Mouse (Mus musculus) megakaryocyte, embryonic 14.5 days (primary cell): ENCODE measurements around the gene Chn1. TPM values are rescaled to one million over a fixed set of nuclear protein-coding genes. Genes with fewer than 3 reads are reported as not detected.

Experiments
- H3K27me3 ChIP-seq: replicated peaks from 2 replicates; pipeline ENCODE3; 2012; ENCODE audit warnings: inconsistent platforms
- H3K36me3 ChIP-seq: replicated peaks from 2 replicates; pipeline ENCODE3; 2012; ENCODE audit warnings: low read length, inconsistent platforms, mixed read lengths
- H3K4me1 ChIP-seq: 2 replicates; pipeline ENCODE4 v1.6.1; 2012; ENCODE audit warnings: inconsistent platforms
- H3K4me3 ChIP-seq: replicated peaks from 2 replicates; pipeline ENCODE3; 2012; ENCODE audit warnings: moderate library complexity, mild to moderate bottlenecking, inconsistent platforms
- H3K9me3 ChIP-seq: 2 replicates; pipeline ENCODE4 v1.6.1; 2012; ENCODE audit warnings: inconsistent platforms
- FLI1 ChIP-seq: IDR thresholded peaks from 2 replicates; pipeline ENCODE4 v1.6.1; 2012; ENCODE audit warnings: low read length, inconsistent platforms, mixed read lengths
- GATA1 ChIP-seq: IDR thresholded peaks from 3 replicates; pipeline ENCODE4 v1.6.1; 2012; ENCODE audit warnings: mixed read lengths, low read length, inconsistent platforms, borderline replicate concordance
- polyA plus RNA-seq: library from polyadenylated mRNA; stranded (reverse); fragments of >175 nt; gene quantifications from 2 replicates; pipeline ENCODE4 v1.2.3, GENCODE M21; 2012; ENCODE audit warnings: low replicate concordance; ENCODE audit not compliant: insufficient read depth

The Chn1 gene
- polyA plus RNA-seq, 1 experiment, result 1.1 TPM

GRCm38 (mm10) chr2:73690783-73691604 is 84.2 kb downstream of the Chn1 start:
- no peaks in the 10 kb centered on the region for H3K4me1 ChIP-seq
- peaks cover 2% of the 10 kb centered on the region for H3K27me3 ChIP-seq
- TF ChIP-seq GATA1 (no peak), FLI1 (no peak)
- peaks cover 9% of the 10 kb centered on the region for H3K9me3 ChIP-seq
- H3K36me3 ChIP-seq, result no peaks in the 10 kb centered on the region
- no peak overlapping the region for H3K4me3 ChIP-seq

GRCm38 (mm10) chr2:73682500-73682899 is 92.6 kb downstream of the Chn1 start:
- H3K36me3 ChIP-seq, result no peaks in the 10 kb centered on the region
- TF ChIP-seq GATA1, result no peak
- no peak for TF ChIP-seq FLI1
- peaks cover 9% of the 10 kb centered on the region for H3K9me3 ChIP-seq
- no peak overlapping the region for H3K4me3 ChIP-seq
- peaks cover 2% of the 10 kb centered on the region for H3K27me3 ChIP-seq
- peaks cover 15% of the 10 kb centered on the region for H3K4me1 ChIP-seq

GRCm38 (mm10) chr2:73680425-73681027 is 94.6 kb downstream of the Chn1 start:
- TF ChIP-seq FLI1 (no peak), GATA1 (no peak)
- no peak overlapping the region for H3K4me3 ChIP-seq
- peaks cover 15% of the 10 kb centered on the region for H3K4me1 ChIP-seq
- no peaks in the 10 kb centered on the region for H3K36me3 ChIP-seq
- H3K9me3 ChIP-seq, result no peaks in the 10 kb centered on the region
- H3K27me3 ChIP-seq, result peaks cover 2% of the 10 kb centered on the region

GRCm38 (mm10) chr2:73668608-73669007 is 106.5 kb downstream of the Chn1 start:
- peaks cover 3% of the 10 kb centered on the region; the same call in 1 of the 2 replicates for H3K4me1 ChIP-seq
- H3K27me3 ChIP-seq, result peaks cover 10% of the 10 kb centered on the region
- TF ChIP-seq FLI1 (no peak), GATA1 (no peak)
- no peaks in the 10 kb centered on the region for H3K9me3 ChIP-seq
- H3K36me3 ChIP-seq, result no peaks in the 10 kb centered on the region
- H3K4me3 ChIP-seq, result no peak overlapping the region

- Histone ChIP-seq H3K4me1 (peaks cover 5% of the 10 kb centered on the region), H3K36me3 (no peaks in the 10 kb centered on the region)
- no peak for TF ChIP-seq GATA1
- no peak for TF ChIP-seq FLI1
Measured at GRCm38 (mm10) chr2:73660566-73661134, 114.5 kb downstream of the Chn1 start.

GRCm38 (mm10) chr2:73659726-73660565 is 115.2 kb downstream of the Chn1 start:
- H3K27me3 ChIP-seq, result peaks cover 6% of the 10 kb centered on the region
- peaks cover 5% of the 10 kb centered on the region for H3K4me1 ChIP-seq
- H3K36me3 ChIP-seq, result no peaks in the 10 kb centered on the region
- H3K4me3 ChIP-seq, result no peak overlapping the region
- TF ChIP-seq GATA1 (no peak), FLI1 (no peak)
- no peaks in the 10 kb centered on the region for H3K9me3 ChIP-seq

More at GRCm38 (mm10) chr2:73660566-73661134, 114.5 kb downstream of the Chn1 start:
- no peaks in the 10 kb centered on the region for H3K9me3 ChIP-seq
- no peak overlapping the region for H3K4me3 ChIP-seq
- peaks cover 6% of the 10 kb centered on the region for H3K27me3 ChIP-seq

- no peak overlapping the region for H3K4me3 ChIP-seq
Measured at GRCm38 (mm10) chr2:73659041-73659440, 116.1 kb downstream of the Chn1 start.

GRCm38 (mm10) chr2:73657961-73658360 is 117.2 kb downstream of the Chn1 start:
- TF ChIP-seq GATA1 (no peak), FLI1 (no peak)
- no peak overlapping the region for H3K4me3 ChIP-seq
- H3K36me3 ChIP-seq, result no peaks in the 10 kb centered on the region
- H3K27me3 ChIP-seq, result peaks cover 8% of the 10 kb centered on the region
- peaks cover 5% of the 10 kb centered on the region for H3K4me1 ChIP-seq
- H3K9me3 ChIP-seq, result no peaks in the 10 kb centered on the region

More at GRCm38 (mm10) chr2:73659041-73659440, 116.1 kb downstream of the Chn1 start:
- TF ChIP-seq GATA1 (no peak), FLI1 (no peak)
- H3K9me3 ChIP-seq, result no peaks in the 10 kb centered on the region
- no peaks in the 10 kb centered on the region for H3K36me3 ChIP-seq
- H3K4me1 ChIP-seq, result peaks cover 5% of the 10 kb centered on the region
- peaks cover 8% of the 10 kb centered on the region for H3K27me3 ChIP-seq

- H3K4me1 ChIP-seq, result peaks cover 5% of the 10 kb centered on the region
Measured at GRCm38 (mm10) chr2:73657151-73657550, 118.0 kb downstream of the Chn1 start.

More at GRCm38 (mm10) chr2:73657151-73657550, 118.0 kb downstream of the Chn1 start:
- TF ChIP-seq FLI1 (no peak), GATA1 (no peak)
- Histone ChIP-seq H3K9me3 (no peaks in the 10 kb centered on the region), H3K36me3 (no peaks in the 10 kb centered on the region), H3K27me3 (peaks cover 8% of the 10 kb centered on the region), H3K4me3 (no peak overlapping the region)
